Mouse (Mus musculus): ENCODE data around the gene Nap1l1.

- TF ChIP-seq NRF1 (IDR thresholded peaks at IDR 0.05; ENCODE audit: low read depth, low read length) (no peak), CTCF (conservative IDR thresholded peaks at IDR 0.05 in 1 of 2, IDR thresholded peaks at IDR 0.05 in 1 of 2; ENCODE audit: low read depth in 2 of 2, low read length in 2 of 2) (no peak), EP300 (IDR thresholded peaks at IDR 0.05; ENCODE audit: low read length) (no peak), POLR2A (IDR thresholded peaks at IDR 0.05; ENCODE audit: low read depth, low read length) (no peak)
Observed at GRCm38 (mm10) chr10:111451683-111452322, 21.2 kb upstream of the Nap1l1 start.
